ENCODE assay signal across 28 mouse cellular contexts in the genomic region with DNA sequence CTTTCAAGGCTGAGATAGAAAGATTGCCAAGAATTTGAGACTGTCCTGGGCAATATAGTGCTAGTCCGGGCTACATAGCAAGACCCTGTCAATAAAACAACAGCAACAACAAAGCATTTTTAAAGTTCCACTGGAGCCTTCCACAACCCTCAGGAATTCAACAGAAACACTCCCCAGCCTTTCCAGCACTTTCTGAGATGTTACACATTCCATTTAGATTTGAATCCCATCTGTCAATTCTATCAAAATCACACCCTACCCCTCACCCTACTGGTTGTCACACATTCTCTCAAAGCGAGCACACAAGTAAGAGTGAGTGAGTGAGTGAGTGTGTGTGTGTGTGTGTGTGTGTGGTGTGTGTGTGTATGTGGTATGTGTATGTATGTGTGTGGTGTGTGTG. TPM values are rescaled to one million over a fixed set of nuclear protein-coding genes. Genes with fewer than 3 reads are reported as not detected.
DNase-seq lines count a peak whose midpoint lies in the region; ATAC-seq and TF ChIP-seq lines count a peak whose summit lies in the region.
"Had no signal": no experiment of that assay in that cellular context is flagged by ENCODE, and none has a peak within 500 bp of the region (broad histone marks: within the 10 kb centered on the region; RNA-seq: fewer than 3 reads in every experiment).

No protein-coding gene starts in this region.

- 0 out of 2 replicates have a peak overlapping the region, but pooled peaks have one; percentile 41 for H3K27ac ChIP-seq in embryonic facial prominence, embryonic 12.5 days
- no peak overlapping the region for H3K27ac ChIP-seq in embryonic facial prominence, embryonic 10.5 days (replicated peaks)
- no peak overlapping the region for H3K27ac ChIP-seq in kidney, postnatal 0 days
- peak overlapping the region; percentile 97 for H3K27ac ChIP-seq in embryonic fibroblast, embryonic 13.5 days (ENCODE audit: insufficient read depth, low read length)
- H3K27ac ChIP-seq in hindbrain, embryonic 10.5 days = no peak overlapping the region
- H3K27ac ChIP-seq: gastrocnemius, adult 2 months; heart, embryonic 15.5 days; hindbrain, embryonic 12.5 days; hindbrain, embryonic 15.5 days had no signal

- TF ChIP-seq POLR2A in embryonic fibroblast, embryonic 13.5 days (IDR thresholded peaks at IDR 0.05; ENCODE audit: low read depth, low read length) = no peak

- no peak for TF ChIP-seq CTCF in kidney, postnatal 0 days (IDR thresholded peaks at IDR 0.05; ENCODE audit: low read depth)
- no peak for TF ChIP-seq CTCF in embryonic fibroblast, embryonic 13.5 days (IDR thresholded peaks at IDR 0.05; ENCODE audit: borderline replicate concordance, insufficient read depth, low read length)

- no peak overlapping the region for H3K4me3 ChIP-seq in embryonic facial prominence, embryonic 12.5 days
- H3K4me3 ChIP-seq in embryonic facial prominence, embryonic 10.5 days = no peak overlapping the region
- no peak overlapping the region for H3K4me3 ChIP-seq in kidney, postnatal 0 days (replicated peaks; ENCODE audit: low read depth, low read length)
- H3K4me3 ChIP-seq in embryonic fibroblast, embryonic 13.5 days (ENCODE audit: insufficient read depth, low read length) = no peak overlapping the region
- no peak overlapping the region for H3K4me3 ChIP-seq in hindbrain, embryonic 10.5 days
- H3K4me3 ChIP-seq: gastrocnemius, adult 2 months; heart, embryonic 12.5 days; heart, embryonic 15.5 days; hindbrain, embryonic 12.5 days; hindbrain, embryonic 15.5 days had no signal

- no peaks in the 10 kb centered on the region for H3K27me3 ChIP-seq in embryonic facial prominence, embryonic 12.5 days
- H3K27me3 ChIP-seq in embryonic facial prominence, embryonic 10.5 days (replicated peaks; ENCODE audit: low read depth, poor library complexity, severe bottlenecking) = peaks cover 20% of the 10 kb centered on the region
- no peaks in the 10 kb centered on the region for H3K27me3 ChIP-seq in kidney, postnatal 0 days (ENCODE audit: insufficient read depth, low read length)
- H3K27me3 ChIP-seq in hindbrain, embryonic 10.5 days (ENCODE audit: insufficient read depth, poor library complexity, severe bottlenecking) = peaks cover 20% of the 10 kb centered on the region
- H3K27me3 ChIP-seq: heart, embryonic 12.5 days; heart, embryonic 15.5 days; hindbrain, embryonic 15.5 days had no signal

- 77% methylated on average over 2 of the region's 2 CpGs for WGBS in embryonic facial prominence, embryonic 12.5 days
- WGBS in embryonic facial prominence, embryonic 10.5 days = 86% methylated on average over 2 of the region's 2 CpGs
- WGBS in kidney, postnatal 0 days = 76% methylated on average over 2 of the region's 2 CpGs
- 81% methylated on average over 2 of the region's 2 CpGs for WGBS in hindbrain, embryonic 10.5 days

- no peak for ATAC-seq in embryonic facial prominence, embryonic 12.5 days (ENCODE audit: insufficient number of reproducible peaks, insufficient read depth, low FRiP score, low TSS enrichment)
- ATAC-seq in kidney, postnatal 0 days (replicated peaks; ENCODE audit: low FRiP score, low read depth) = no peak
- ATAC-seq in erythroid progenitor cell, adult 5-6 weeks (replicated peaks; ENCODE audit: low FRiP score, poor library complexity, severe bottlenecking) = no peak
- ATAC-seq: activated CD4-positive, CD25-positive, alpha-beta regulatory T cell, adult 4 months; forebrain, embryonic 14.5 days; forebrain, postnatal 0 days had no signal

- no peaks in the 10 kb centered on the region for H3K9me3 ChIP-seq in embryonic facial prominence, embryonic 12.5 days
- H3K9me3 ChIP-seq in embryonic facial prominence, embryonic 10.5 days = no peaks in the 10 kb centered on the region
- H3K9me3 ChIP-seq in kidney, postnatal 0 days (replicated peaks; ENCODE audit: low read length) = no peaks in the 10 kb centered on the region
- H3K9me3 ChIP-seq in hindbrain, embryonic 10.5 days = no peaks in the 10 kb centered on the region
- H3K9me3 ChIP-seq: heart, embryonic 12.5 days; heart, embryonic 15.5 days; hindbrain, embryonic 12.5 days; hindbrain, embryonic 15.5 days had no signal

- no peaks in the 10 kb centered on the region for H3K36me3 ChIP-seq in embryonic facial prominence, embryonic 12.5 days
- no peaks in the 10 kb centered on the region for H3K36me3 ChIP-seq in embryonic facial prominence, embryonic 10.5 days (replicated peaks)
- no peaks in the 10 kb centered on the region for H3K36me3 ChIP-seq in kidney, postnatal 0 days (ENCODE audit: insufficient read depth, low read length)
- no peaks in the 10 kb centered on the region for H3K36me3 ChIP-seq in hindbrain, embryonic 10.5 days
- H3K36me3 ChIP-seq: heart, embryonic 12.5 days; heart, embryonic 15.5 days; hindbrain, embryonic 12.5 days; hindbrain, embryonic 15.5 days had no signal

- H3K9ac ChIP-seq in embryonic facial prominence, embryonic 12.5 days = no peak overlapping the region
- H3K9ac ChIP-seq in kidney, postnatal 0 days (ENCODE audit: low read depth, low read length) = no peak overlapping the region
- H3K9ac ChIP-seq: forebrain, postnatal 0 days; heart, embryonic 12.5 days; heart, embryonic 15.5 days; hindbrain, embryonic 12.5 days; hindbrain, embryonic 15.5 days had no signal

- DNase-seq in embryonic facial prominence, embryonic 10.5 days (ENCODE audit: low spot score) = no peak
- DNase-seq in kidney, postnatal 0 days (ENCODE audit: low spot score) = peak; percentile 63
- no peak for DNase-seq in kidney, postnatal 10 days
- DNase-seq in NIH3T3 (ENCODE audit: low read depth) = peak; percentile 60
- no peak for DNase-seq in hindbrain, embryonic 10.5 days (ENCODE audit: low spot score)
- DNase-seq: adrenal gland, adult 8-10 months; adrenal gland, postnatal 25 days; cerebellum, adult 11-12 months; cerebellum, adult 8-10 months; cerebellum, postnatal 10 days; cerebellum, postnatal 36 days; embryo, embryonic 11 days; forebrain, postnatal 0 days; gastrocnemius, adult 2 months; gastrocnemius, postnatal 14 days; heart, adult 18-20 months; heart, postnatal 10 days; heart, postnatal 4 days; kidney, adult 18-20 months had no signal

- H3K4me2 ChIP-seq in embryonic facial prominence, embryonic 12.5 days (replicated peaks) = no peak overlapping the region
- no peak overlapping the region for H3K4me2 ChIP-seq in kidney, postnatal 0 days (ENCODE audit: low read length)
- H3K4me2 ChIP-seq: heart, embryonic 12.5 days; heart, embryonic 15.5 days; hindbrain, embryonic 12.5 days; hindbrain, embryonic 15.5 days had no signal

- peaks cover 10% of the 10 kb centered on the region for H3K4me1 ChIP-seq in embryonic facial prominence, embryonic 12.5 days
- peaks cover 27% of the 10 kb centered on the region for H3K4me1 ChIP-seq in embryonic facial prominence, embryonic 10.5 days
- H3K4me1 ChIP-seq in kidney, postnatal 0 days (replicated peaks; ENCODE audit: insufficient read depth, low read length) = 0 out of 2 replicates have a peak, but pooled peaks cover 3% of the 10 kb centered on the region
- H3K4me1 ChIP-seq in embryonic fibroblast, embryonic 13.5 days (ENCODE audit: control insufficient read depth, insufficient read depth, low read length) = peaks cover 11% of the 10 kb centered on the region
- H3K4me1 ChIP-seq in hindbrain, embryonic 10.5 days (replicated peaks) = peaks cover 16% of the 10 kb centered on the region

RNA-seq across cellular contexts. Expression of a gene that starts 12.6 kb away (rescaled TPM):
- polyA plus RNA-seq in embryonic facial prominence, embryonic 12.5 days (2016; fragmentation: Nextera tagmentation; extraction: Ambion mirVana) = 14.6 and 15.3 TPM in 2 replicates
- polyA plus RNA-seq in embryonic facial prominence, embryonic 10.5 days (2016; fragmentation: Nextera tagmentation; extraction: Ambion mirVana) = 13.5 and 15.9 TPM in 2 replicates
- 40.9 and 44.4 TPM in 2 replicates for polyA plus RNA-seq in kidney, postnatal 0 days (2015; fragmentation: Nextera tagmentation; extraction: Ambion mirVana)
- 31.7 and 40.8 TPM in 2 replicates for polyA plus RNA-seq in embryonic fibroblast, embryonic 13.5 days (2011; ENCODE audit: insufficient read length, low read depth, missing spikeins)
- 17.7 and 23.7 TPM in 2 replicates for polyA plus RNA-seq in hindbrain, embryonic 10.5 days (2016; fragmentation: Nextera tagmentation; extraction: Ambion mirVana)
- 7.2 and 11.3 TPM in 2 replicates for total RNA-seq in erythroid progenitor cell, adult 5-6 weeks (2015; ENCODE audit: low replicate concordance)
- 0.23 and 1.8 TPM in 2 replicates for total RNA-seq in erythroid progenitor cell, adult 5-6 weeks (2017; ENCODE audit: low replicate concordance)

RNA-seq across cellular contexts. Expression of a gene that starts 26.6 kb away (rescaled TPM):
- 75.4 and 84.3 TPM in 2 replicates for polyA plus RNA-seq in embryonic facial prominence, embryonic 12.5 days (2016; fragmentation: Nextera tagmentation; extraction: Ambion mirVana)
- polyA plus RNA-seq in embryonic facial prominence, embryonic 10.5 days (2016; fragmentation: Nextera tagmentation; extraction: Ambion mirVana) = 64.7 and 64.9 TPM in 2 replicates
- polyA plus RNA-seq in kidney, postnatal 0 days (2015; fragmentation: Nextera tagmentation; extraction: Ambion mirVana) = 112 and 122 TPM in 2 replicates
- 134 and 138 TPM in 2 replicates for polyA plus RNA-seq in embryonic fibroblast, embryonic 13.5 days (2011; ENCODE audit: insufficient read length, low read depth, missing spikeins)
- polyA plus RNA-seq in hindbrain, embryonic 10.5 days (2016; fragmentation: Nextera tagmentation; extraction: Ambion mirVana) = 90.8 and 119 TPM in 2 replicates
- 84.7 and 109 TPM in 2 replicates for total RNA-seq in erythroid progenitor cell, adult 5-6 weeks (2015; ENCODE audit: low replicate concordance)
- total RNA-seq in erythroid progenitor cell, adult 5-6 weeks (2017; ENCODE audit: low replicate concordance) = 31.3 and 35.6 TPM in 2 replicates

RNA-seq across cellular contexts. Expression of a gene that starts 43.9 kb away (rescaled TPM):
- polyA plus RNA-seq in embryonic facial prominence, embryonic 12.5 days (2016; fragmentation: Nextera tagmentation; extraction: Ambion mirVana) = 138 and 152 TPM in 2 replicates
- 136 and 137 TPM in 2 replicates for polyA plus RNA-seq in embryonic facial prominence, embryonic 10.5 days (2016; fragmentation: Nextera tagmentation; extraction: Ambion mirVana)
- 85.5 and 89.4 TPM in 2 replicates for polyA plus RNA-seq in kidney, postnatal 0 days (2015; fragmentation: Nextera tagmentation; extraction: Ambion mirVana)
- 55.2 and 69.7 TPM in 2 replicates for polyA plus RNA-seq in embryonic fibroblast, embryonic 13.5 days (2011; ENCODE audit: insufficient read length, low read depth, missing spikeins)
- 102 and 138 TPM in 2 replicates for polyA plus RNA-seq in hindbrain, embryonic 10.5 days (2016; fragmentation: Nextera tagmentation; extraction: Ambion mirVana)
- total RNA-seq in erythroid progenitor cell, adult 5-6 weeks (2015; ENCODE audit: low replicate concordance) = 154 and 195 TPM in 2 replicates
- total RNA-seq in erythroid progenitor cell, adult 5-6 weeks (2017; ENCODE audit: low replicate concordance) = 314 and 346 TPM in 2 replicates

RNA-seq across cellular contexts. Expression of a gene that starts 44.8 kb away (rescaled TPM):
- 1.5 and 1.7 TPM in 2 replicates for polyA plus RNA-seq in embryonic facial prominence, embryonic 12.5 days (2016; fragmentation: Nextera tagmentation; extraction: Ambion mirVana)
- 0.59 and 0.64 TPM in 2 replicates for polyA plus RNA-seq in embryonic facial prominence, embryonic 10.5 days (2016; fragmentation: Nextera tagmentation; extraction: Ambion mirVana)
- polyA plus RNA-seq in kidney, postnatal 0 days (2015; fragmentation: Nextera tagmentation; extraction: Ambion mirVana) = 0.61 and 1.2 TPM in 2 replicates
- not detected in 2 replicates for polyA plus RNA-seq in embryonic fibroblast, embryonic 13.5 days (2011; ENCODE audit: insufficient read length, low read depth, missing spikeins)
- polyA plus RNA-seq in hindbrain, embryonic 10.5 days (2016; fragmentation: Nextera tagmentation; extraction: Ambion mirVana) = 0.61 and 0.73 TPM in 2 replicates
- not detected in 2 replicates for total RNA-seq in erythroid progenitor cell, adult 5-6 weeks (2015; ENCODE audit: low replicate concordance)
- total RNA-seq in erythroid progenitor cell, adult 5-6 weeks (2017; ENCODE audit: low replicate concordance) = not detected in 2 replicates
- total RNA-seq: forebrain, postnatal 0 days; heart, adult 18-20 months; heart, postnatal 10 days; heart, postnatal 4 days had no signal

Comparison
In these comparisons a context has a peak if more than half of its experiments do, and no peak if none do; other contexts are left out.
1. H3K27ac ChIP-seq: peak in embryonic facial prominence, embryonic 12.5 days (single experiment) and embryonic fibroblast, embryonic 13.5 days (single experiment); none in embryonic facial prominence, embryonic 10.5 days (single experiment), kidney, postnatal 0 days (single experiment) and hindbrain, embryonic 10.5 days (single experiment).
2. DNase-seq: peak in kidney, postnatal 0 days (single experiment) and NIH3T3 (single experiment); none in embryonic facial prominence, embryonic 10.5 days (single experiment), kidney, postnatal 10 days (single experiment) and hindbrain, embryonic 10.5 days (single experiment).